In genomic region chr16:94250136-94250535, GRCm38 (mm10) we compare ENCODE assay signal across 14 mouse cellular contexts.
DNase-seq lines count a peak whose midpoint lies in the region; ATAC-seq and TF ChIP-seq lines count a peak whose summit lies in the region.
"Had no signal": no experiment of that assay in that cellular context is flagged by ENCODE, and none has a peak within 500 bp of the region (broad histone marks: within the 10 kb centered on the region; RNA-seq: fewer than 3 reads in every experiment).

No protein-coding gene starts in this region.

- no peak overlapping the region for H3K4me3 ChIP-seq in liver, postnatal 0 days (ENCODE audit: low read depth, low read length)
- no peak overlapping the region for H3K4me3 ChIP-seq in liver, embryonic 11.5 days (ENCODE audit: low read depth, low read length)
- H3K4me3 ChIP-seq in embryonic facial prominence, embryonic 13.5 days: no peak overlapping the region
- peak overlapping the region; percentile 16; the same call in 1 of the 2 replicates for H3K4me3 ChIP-seq in limb, embryonic 10.5 days
- 0 out of 2 replicates have a peak overlapping the region, but pooled peaks have one; percentile 5 for H3K4me3 ChIP-seq in stomach, embryonic 14.5 days (ENCODE audit: low read depth, low read length)
- no peak overlapping the region for H3K4me3 ChIP-seq in heart, embryonic 11.5 days (ENCODE audit: low read depth, low read length)
- H3K4me3 ChIP-seq: megakaryocyte, embryonic 14.5 days; neural tube, embryonic 12.5 days had no signal

- no peaks in the 10 kb centered on the region for H3K36me3 ChIP-seq in liver, postnatal 0 days (replicated peaks; ENCODE audit: insufficient read depth, low read length)
- H3K36me3 ChIP-seq in liver, embryonic 11.5 days (ENCODE audit: control insufficient read depth, insufficient read depth, low read length): no peaks in the 10 kb centered on the region
- H3K36me3 ChIP-seq in embryonic facial prominence, embryonic 13.5 days: no peaks in the 10 kb centered on the region
- H3K36me3 ChIP-seq in limb, embryonic 10.5 days: no peaks in the 10 kb centered on the region
- no peaks in the 10 kb centered on the region for H3K36me3 ChIP-seq in stomach, embryonic 14.5 days (ENCODE audit: control insufficient read depth, insufficient read depth, low read length)
- no peaks in the 10 kb centered on the region for H3K36me3 ChIP-seq in heart, embryonic 11.5 days (ENCODE audit: control insufficient read depth, insufficient read depth, low read length)
- H3K36me3 ChIP-seq: neural tube, embryonic 12.5 days had no signal

- no peaks in the 10 kb centered on the region for H3K9me3 ChIP-seq in liver, postnatal 0 days (ENCODE audit: low read length)
- H3K9me3 ChIP-seq in liver, embryonic 11.5 days (ENCODE audit: control insufficient read depth, low read length): no peaks in the 10 kb centered on the region
- H3K9me3 ChIP-seq in embryonic facial prominence, embryonic 13.5 days: no peaks in the 10 kb centered on the region
- H3K9me3 ChIP-seq in limb, embryonic 10.5 days (replicated peaks): no peaks in the 10 kb centered on the region
- no peaks in the 10 kb centered on the region for H3K9me3 ChIP-seq in stomach, embryonic 14.5 days (ENCODE audit: control insufficient read depth, low read depth, low read length)
- no peaks in the 10 kb centered on the region for H3K9me3 ChIP-seq in heart, embryonic 11.5 days (replicated peaks; ENCODE audit: control insufficient read depth, low read length)
- H3K9me3 ChIP-seq: G1E; megakaryocyte, embryonic 14.5 days; neural tube, embryonic 12.5 days had no signal

- H3K9ac ChIP-seq in liver, postnatal 0 days (replicated peaks): no peak overlapping the region
- H3K9ac ChIP-seq in liver, embryonic 11.5 days (ENCODE audit: low read depth, low read length): no peak overlapping the region
- peak overlapping the region; percentile 44; the same call in 1 of the 2 replicates for H3K9ac ChIP-seq in embryonic facial prominence, embryonic 13.5 days
- 0 out of 2 replicates have a peak overlapping the region, but pooled peaks have one; percentile 14 for H3K9ac ChIP-seq in stomach, embryonic 14.5 days (replicated peaks; ENCODE audit: low read depth, low read length)
- no peak overlapping the region for H3K9ac ChIP-seq in heart, embryonic 11.5 days (ENCODE audit: low read depth, low read length)
- H3K9ac ChIP-seq: neural tube, embryonic 12.5 days had no signal

- no peaks in the 10 kb centered on the region for H3K27me3 ChIP-seq in liver, postnatal 0 days (ENCODE audit: insufficient read depth, low read length)
- no peaks in the 10 kb centered on the region for H3K27me3 ChIP-seq in liver, embryonic 11.5 days (replicated peaks; ENCODE audit: control insufficient read depth, insufficient read depth, low read length)
- peaks cover 4% of the 10 kb centered on the region; the same call in 1 of the 2 replicates for H3K27me3 ChIP-seq in embryonic facial prominence, embryonic 13.5 days
- peaks cover 24% of the 10 kb centered on the region; the same call in 1 of the 2 replicates for H3K27me3 ChIP-seq in limb, embryonic 10.5 days (ENCODE audit: low read depth, poor library complexity, severe bottlenecking)
- H3K27me3 ChIP-seq in stomach, embryonic 14.5 days (ENCODE audit: control insufficient read depth, insufficient read depth, low read length): no peaks in the 10 kb centered on the region
- H3K27me3 ChIP-seq in heart, embryonic 11.5 days (ENCODE audit: control insufficient read depth, insufficient read depth, low read length): no peaks in the 10 kb centered on the region

- 0 out of 2 replicates have a peak overlapping the region, but pooled peaks have one; percentile 29 for H3K4me2 ChIP-seq in liver, postnatal 0 days (ENCODE audit: low read depth, low read length)
- H3K4me2 ChIP-seq in liver, embryonic 11.5 days: no peak overlapping the region
- H3K4me2 ChIP-seq in embryonic facial prominence, embryonic 13.5 days: peak overlapping the region; percentile 16
- peak overlapping the region; percentile 27 for H3K4me2 ChIP-seq in stomach, embryonic 14.5 days (replicated peaks; ENCODE audit: low read depth, low read length)
- H3K4me2 ChIP-seq in heart, embryonic 11.5 days: no peak overlapping the region
- H3K4me2 ChIP-seq: neural tube, embryonic 12.5 days had no signal

- no peak for TF ChIP-seq CTCF in liver, postnatal 0 days (IDR thresholded peaks at IDR 0.05; ENCODE audit: low read depth)

- TF ChIP-seq EP300 in liver, postnatal 0 days (IDR thresholded peaks at IDR 0.05; ENCODE audit: low read depth): no peak

- DNase-seq in liver, postnatal 0 days: no peak
- DNase-seq in liver, embryonic 11.5 days (ENCODE audit: low spot score): no peak
- no peak for DNase-seq in limb, embryonic 10.5 days (ENCODE audit: low spot score)
- DNase-seq in gastrocnemius, adult 18-20 months (ENCODE audit: low spot score): no peak
- DNase-seq: adrenal gland, adult 2 months; cerebellum, adult 8-10 months; right cerebral cortex, postnatal 4 days had no signal

- no peak overlapping the region for H3K27ac ChIP-seq in liver, postnatal 0 days (ENCODE audit: low read depth)
- no peak overlapping the region for H3K27ac ChIP-seq in liver, embryonic 11.5 days (ENCODE audit: low read depth, low read length)
- H3K27ac ChIP-seq in embryonic facial prominence, embryonic 13.5 days: no peak overlapping the region
- H3K27ac ChIP-seq in limb, embryonic 10.5 days: peak overlapping the region; percentile 77
- H3K27ac ChIP-seq in stomach, embryonic 14.5 days (ENCODE audit: low read length): no peak overlapping the region
- H3K27ac ChIP-seq in heart, embryonic 11.5 days (ENCODE audit: low read depth, low read length): no peak overlapping the region
- H3K27ac ChIP-seq: hindbrain, postnatal 0 days; neural tube, embryonic 12.5 days had no signal

- H3K4me1 ChIP-seq in liver, postnatal 0 days (ENCODE audit: insufficient read depth): 0 out of 2 replicates have a peak, but pooled peaks cover 5% of the 10 kb centered on the region
- H3K4me1 ChIP-seq in liver, embryonic 11.5 days (replicated peaks; ENCODE audit: control insufficient read depth, insufficient read depth, low read length): no peaks in the 10 kb centered on the region
- peaks cover 49% of the 10 kb centered on the region for H3K4me1 ChIP-seq in embryonic facial prominence, embryonic 13.5 days
- H3K4me1 ChIP-seq in limb, embryonic 10.5 days: peaks cover 87% of the 10 kb centered on the region
- peaks cover 16% of the 10 kb centered on the region for H3K4me1 ChIP-seq in stomach, embryonic 14.5 days (ENCODE audit: control insufficient read depth, insufficient read depth, low read length)
- H3K4me1 ChIP-seq in heart, embryonic 11.5 days (ENCODE audit: control insufficient read depth, insufficient read depth, low read length): peaks cover 3% of the 10 kb centered on the region; the same call in 1 of the 2 replicates
- H3K4me1 ChIP-seq: megakaryocyte, embryonic 14.5 days had no signal

- ATAC-seq in liver, postnatal 0 days: no peak
- no peak for ATAC-seq in liver, embryonic 11.5 days (replicated peaks; ENCODE audit: low FRiP score)
- ATAC-seq in embryonic facial prominence, embryonic 13.5 days (ENCODE audit: insufficient number of reproducible peaks, insufficient read depth, low FRiP score, low TSS enrichment, low read depth): no peak
- no peak for ATAC-seq in stomach, embryonic 14.5 days (ENCODE audit: insufficient number of reproducible peaks, insufficient read depth, low FRiP score, low read depth)
- no peak for ATAC-seq in heart, embryonic 11.5 days (replicated peaks; ENCODE audit: insufficient number of reproducible peaks, low FRiP score, low TSS enrichment)
- ATAC-seq: hindbrain, postnatal 0 days had no signal

- WGBS in liver, postnatal 0 days (ENCODE audit: insufficient replicate concordance): 76% methylated on average over 12 of the region's 12 CpGs
- 70% methylated on average over 12 of the region's 12 CpGs for WGBS in liver, embryonic 11.5 days
- 41% methylated on average over 12 of the region's 12 CpGs for WGBS in embryonic facial prominence, embryonic 13.5 days
- WGBS in limb, embryonic 10.5 days: 41% methylated on average over 12 of the region's 12 CpGs
- 28% methylated on average over 12 of the region's 12 CpGs for WGBS in stomach, embryonic 14.5 days
- WGBS in heart, embryonic 11.5 days (ENCODE audit: insufficient replicate concordance): 61% methylated on average over 12 of the region's 12 CpGs

Comparison
In these comparisons a context has a peak if more than half of its experiments do, and no peak if none do; other contexts are left out.
1. H3K4me2 ChIP-seq: peak in liver, postnatal 0 days (single experiment), embryonic facial prominence, embryonic 13.5 days (single experiment) and stomach, embryonic 14.5 days (single experiment); none in liver, embryonic 11.5 days (single experiment) and heart, embryonic 11.5 days (single experiment).
2. H3K4me3 ChIP-seq: peak in limb, embryonic 10.5 days (single experiment) and stomach, embryonic 14.5 days (single experiment); none in liver, postnatal 0 days (single experiment), liver, embryonic 11.5 days (single experiment), embryonic facial prominence, embryonic 13.5 days (single experiment) and heart, embryonic 11.5 days (single experiment).
3. H3K9ac ChIP-seq: peak in embryonic facial prominence, embryonic 13.5 days (single experiment) and stomach, embryonic 14.5 days (single experiment); none in liver, postnatal 0 days (single experiment), liver, embryonic 11.5 days (single experiment) and heart, embryonic 11.5 days (single experiment).